Mouse (Mus musculus) neural tube, embryonic 13.5 days (tissue): Measurements from ENCODE around the gene Brd7. TPM values are rescaled to one million over a fixed set of nuclear protein-coding genes. Genes with fewer than 3 reads are reported as not detected.

Experiments used
- ATAC-seq: fragments of 200-750 bp; cut with Nextera tagmentation; 2 replicates; pipeline ENCODE4 v1.8.0; 2017; ENCODE audit warnings: low read depth, mild to moderate bottlenecking, moderate TSS enrichment, moderate library complexity
- H3K27ac ChIP-seq: fragments of 300-500 bp; sonication (generic); replicated peaks from 2 replicates; pipeline ENCODE4 v1.5.1; 2015; ENCODE audit warnings: moderate library complexity, mild to moderate bottlenecking, inconsistent platforms
- H3K27me3 ChIP-seq: fragments of 300-500 bp; sonication (generic); 2 replicates; pipeline ENCODE4 v1.6.1; 2015; ENCODE audit warnings: mild to moderate bottlenecking, inconsistent platforms
- H3K36me3 ChIP-seq: fragments of 300-500 bp; sonication (generic); 2 replicates; pipeline ENCODE4 v1.6.1; 2015; ENCODE audit warnings: mild to moderate bottlenecking, inconsistent platforms
- H3K4me1 ChIP-seq: fragments of 300-500 bp; sonication (generic); replicated peaks from 2 replicates; pipeline ENCODE4 v1.6.1; 2015; ENCODE audit warnings: inconsistent platforms
- H3K4me2 ChIP-seq: fragments of 300-500 bp; sonication (generic); 2 replicates; pipeline ENCODE4 v1.6.1; 2015; ENCODE audit warnings: inconsistent platforms, mild to moderate bottlenecking, moderate library complexity
- H3K4me3 ChIP-seq: fragments of 300-500 bp; sonication (generic); 2 replicates; pipeline ENCODE4 v1.5.1; 2015; ENCODE audit warnings: mild to moderate bottlenecking, inconsistent platforms
- H3K9ac ChIP-seq: fragments of 300-500 bp; sonication (generic); 2 replicates; pipeline ENCODE4 v1.6.1; 2015; ENCODE audit warnings: moderate library complexity, mild to moderate bottlenecking, inconsistent platforms
- H3K9me3 ChIP-seq: fragments of 300-500 bp; sonication (generic); 2 replicates; pipeline ENCODE4 v1.6.1; 2016; ENCODE audit warnings: inconsistent platforms
- WGBS: fragments of 180-500 bp; shearing (Covaris S2); methylation state at CpG from one replicate; pipeline ENCODE4 v1.1.7; 2015; 5-methylcytosine and 5-hydroxymethylcytosine counted together
- polyA plus RNA-seq: library from polyadenylated mRNA; unstranded; fragments of >200 nt; fragmentation: Nextera tagmentation; extraction: Ambion mirVana; gene quantifications from 2 replicates; pipeline ENCODE4 v1.2.1, GENCODE M21; 2015

Brd7 gene
- polyA plus RNA-seq, 1 experiment from 2014 or later, result 72.0 TPM

GRCm38 (mm10) chr8:88318151-88318550 lies 43.8 kb downstream of the Brd7 start:
- Histone ChIP-seq H3K9me3 (no peaks in the 10 kb centered on the region), H3K4me2 (no peak overlapping the region), H3K27ac (no peak overlapping the region), H3K27me3 (no peaks in the 10 kb centered on the region), H3K36me3 (no peaks in the 10 kb centered on the region), H3K4me3 (no peak overlapping the region), H3K9ac (no peak overlapping the region), H3K4me1 (peaks cover 19% of the 10 kb centered on the region)
- no peak for ATAC-seq
- WGBS, result 92% methylated on average over 8 of the region's 8 CpGs

- no peak overlapping the region for H3K4me3 ChIP-seq
- no peak overlapping the region for H3K27ac ChIP-seq
- peaks cover 19% of the 10 kb centered on the region for H3K4me1 ChIP-seq
- no peaks in the 10 kb centered on the region for H3K36me3 ChIP-seq
- H3K9me3 ChIP-seq, result no peaks in the 10 kb centered on the region
- H3K27me3 ChIP-seq, result no peaks in the 10 kb centered on the region
- H3K9ac ChIP-seq, result no peak overlapping the region
- no peak overlapping the region for H3K4me2 ChIP-seq
- WGBS, result 74% methylated on average over 5 of the region's 5 CpGs
- no peak for ATAC-seq
These were observed 44.7 kb downstream of the Brd7 start for GRCm38 (mm10) chr8:88317341-88317740.

DNA sequence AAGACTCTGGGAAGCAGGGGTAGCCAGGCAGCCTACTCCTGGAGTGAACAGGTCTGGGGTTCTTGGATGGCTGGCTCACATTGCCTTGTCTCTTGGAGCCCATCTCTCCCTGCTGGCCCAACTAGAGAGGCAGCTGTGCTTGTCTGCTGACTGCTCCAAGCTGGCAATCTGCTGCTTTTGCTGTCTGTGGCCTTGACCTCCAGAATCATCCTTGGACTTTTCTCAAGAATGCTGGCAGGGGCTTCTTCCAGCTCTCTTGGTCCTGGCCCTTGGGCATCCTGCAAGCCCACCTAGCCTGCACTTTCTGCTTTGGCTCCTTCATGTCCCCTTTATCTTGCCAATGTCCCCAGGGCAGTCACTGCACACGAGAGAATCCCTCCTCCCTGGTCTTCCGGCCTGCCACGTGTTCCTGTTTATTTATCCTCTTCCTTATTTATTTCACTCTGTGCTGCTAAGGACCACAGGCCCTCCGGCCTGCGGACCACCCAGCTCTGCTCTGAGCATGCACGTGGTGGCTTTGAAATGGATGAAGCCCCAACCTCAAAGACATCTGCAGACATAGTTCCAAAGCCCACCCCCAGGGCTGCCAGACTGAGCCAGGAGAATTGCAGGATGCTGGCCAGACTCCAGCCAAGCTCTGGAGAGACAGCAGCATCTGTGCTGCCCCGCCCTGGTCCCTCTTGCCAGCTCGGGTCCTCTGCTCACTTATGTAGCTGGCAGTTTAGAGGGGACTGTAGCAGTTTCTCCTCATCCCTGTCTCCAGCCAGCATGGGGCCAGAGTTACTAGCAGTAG lies 45.7 kb downstream of the Brd7 start:
- no peak overlapping the region for H3K9ac ChIP-seq
- peak overlapping the region; percentile 42; the same call in 1 of the 2 replicates for H3K27ac ChIP-seq
- H3K4me1 ChIP-seq, result peaks cover 19% of the 10 kb centered on the region
- ATAC-seq, result peak; percentile 74
- 53% methylated on average over 8 of the region's 8 CpGs for WGBS
- no peaks in the 10 kb centered on the region for H3K36me3 ChIP-seq
- no peak overlapping the region for H3K4me3 ChIP-seq
- H3K9me3 ChIP-seq, result no peaks in the 10 kb centered on the region
- no peak overlapping the region for H3K4me2 ChIP-seq
- no peaks in the 10 kb centered on the region for H3K27me3 ChIP-seq

DNA sequence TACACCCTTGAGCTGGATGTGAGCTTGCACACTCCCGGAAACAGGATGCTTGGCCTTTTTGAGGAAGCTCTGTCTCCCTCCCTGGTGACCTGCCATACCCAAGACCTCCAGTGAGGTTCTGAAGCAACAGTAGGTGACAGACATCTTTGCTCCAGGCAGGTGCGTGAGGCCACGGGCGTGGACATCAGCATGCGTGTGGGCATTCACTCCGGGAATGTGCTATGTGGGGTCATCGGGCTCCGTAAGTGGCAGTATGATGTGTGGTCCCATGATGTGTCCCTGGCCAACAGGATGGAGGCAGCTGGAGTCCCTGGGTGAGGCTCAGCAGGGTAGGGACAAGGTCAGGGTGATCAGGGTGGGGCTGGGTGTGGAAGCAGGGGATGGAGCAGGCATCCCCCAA lies 46.7 kb downstream of the Brd7 start:
- Histone ChIP-seq H3K9ac (no peak overlapping the region), H3K27me3 (no peaks in the 10 kb centered on the region), H3K9me3 (no peaks in the 10 kb centered on the region), H3K4me3 (no peak overlapping the region), H3K36me3 (no peaks in the 10 kb centered on the region), H3K27ac (no peak overlapping the region), H3K4me2 (no peak overlapping the region), H3K4me1 (peaks cover 19% of the 10 kb centered on the region)
- no peak for ATAC-seq
- WGBS, result 93% methylated on average over 8 of the region's 8 CpGs

GRCm38 (mm10) chr8:88313991-88314390 lies 48.0 kb downstream of the Brd7 start:
- Histone ChIP-seq H3K27ac (no peak overlapping the region), H3K27me3 (no peaks in the 10 kb centered on the region), H3K4me1 (peaks cover 19% of the 10 kb centered on the region), H3K9me3 (no peaks in the 10 kb centered on the region), H3K4me2 (no peak overlapping the region), H3K9ac (no peak overlapping the region), H3K36me3 (no peaks in the 10 kb centered on the region), H3K4me3 (no peak overlapping the region)
- WGBS, result 93% methylated on average over 12 of the region's 12 CpGs
- ATAC-seq, result no peak

DNA sequence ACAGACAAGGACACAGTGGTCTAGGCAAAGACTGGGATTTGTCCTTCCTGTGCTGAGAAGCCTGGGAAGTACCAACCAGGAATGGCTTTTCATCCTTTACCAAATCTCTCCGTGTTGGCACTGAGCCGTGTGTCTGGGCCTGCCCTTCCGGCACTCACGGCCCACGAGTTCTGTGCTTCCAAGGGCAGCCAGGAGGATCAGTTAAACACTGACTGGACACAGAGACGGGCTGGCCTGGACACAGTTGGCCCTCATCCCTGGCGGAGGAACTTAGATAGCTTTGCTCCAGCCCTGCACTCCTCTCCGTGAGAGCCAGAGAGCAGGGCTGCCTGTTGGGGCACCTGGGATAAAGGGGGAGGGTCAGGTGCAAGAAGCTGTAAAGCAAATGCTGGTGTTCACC lies 49.0 kb downstream of the Brd7 start:
- H3K4me3 ChIP-seq, result no peak overlapping the region
- H3K9ac ChIP-seq, result no peak overlapping the region
- H3K4me2 ChIP-seq, result no peak overlapping the region
- ATAC-seq, result no peak
- H3K4me1 ChIP-seq, result peaks cover 19% of the 10 kb centered on the region
- no peak overlapping the region for H3K27ac ChIP-seq
- no peaks in the 10 kb centered on the region for H3K9me3 ChIP-seq
- H3K36me3 ChIP-seq, result no peaks in the 10 kb centered on the region
- H3K27me3 ChIP-seq, result no peaks in the 10 kb centered on the region
- WGBS, result 78% methylated on average over 8 of the region's 8 CpGs

DNA sequence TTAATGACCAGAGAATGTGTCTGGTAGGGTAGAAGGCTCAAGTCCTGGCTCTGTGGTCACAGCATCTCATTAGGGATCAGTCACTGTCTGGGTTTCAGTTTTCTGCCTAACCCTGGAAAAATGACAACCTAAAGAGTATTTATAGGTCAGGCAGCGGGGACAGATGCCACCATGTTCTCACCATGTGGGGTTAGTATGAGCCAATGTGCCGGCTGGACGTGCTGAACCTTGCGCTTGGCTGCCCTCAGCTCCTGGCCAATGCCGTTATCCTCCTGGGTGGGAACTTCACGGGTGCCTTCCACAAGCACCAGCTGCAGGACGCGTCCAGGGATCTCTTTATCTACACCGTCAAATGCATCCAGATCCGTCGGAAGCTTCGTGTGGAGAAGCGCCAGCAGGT lies 51.7 kb downstream of the Brd7 start:
- no peaks in the 10 kb centered on the region for H3K27me3 ChIP-seq
- H3K36me3 ChIP-seq, result no peaks in the 10 kb centered on the region
- no peak overlapping the region for H3K27ac ChIP-seq
- no peak overlapping the region for H3K4me3 ChIP-seq
- H3K4me1 ChIP-seq, result no peaks in the 10 kb centered on the region
- no peak overlapping the region for H3K4me2 ChIP-seq
- ATAC-seq, result no peak
- H3K9me3 ChIP-seq, result no peaks in the 10 kb centered on the region
- no peak overlapping the region for H3K9ac ChIP-seq
- 92% methylated on average over 13 of the region's 13 CpGs for WGBS

GRCm38 (mm10) chr8:88309881-88310280 lies 52.1 kb downstream of the Brd7 start:
- Histone ChIP-seq H3K36me3 (no peaks in the 10 kb centered on the region), H3K27me3 (no peaks in the 10 kb centered on the region), H3K27ac (no peak overlapping the region), H3K4me1 (no peaks in the 10 kb centered on the region), H3K9ac (no peak overlapping the region), H3K4me2 (no peak overlapping the region), H3K9me3 (no peaks in the 10 kb centered on the region), H3K4me3 (no peak overlapping the region)
- no peak for ATAC-seq
- 91% methylated on average over 7 of the region's 7 CpGs for WGBS

- WGBS, result 81% methylated on average over 10 of the region's 10 CpGs
- Histone ChIP-seq H3K9ac (no peak overlapping the region), H3K4me2 (no peak overlapping the region), H3K27ac (no peak overlapping the region), H3K4me3 (no peak overlapping the region), H3K9me3 (no peaks in the 10 kb centered on the region), H3K36me3 (no peaks in the 10 kb centered on the region), H3K4me1 (no peaks in the 10 kb centered on the region), H3K27me3 (no peaks in the 10 kb centered on the region)
- no peak for ATAC-seq
These were observed 52.6 kb downstream of the Brd7 start for GRCm38 (mm10) chr8:88309274-88309873.

- H3K9ac ChIP-seq, result no peak overlapping the region
- H3K4me2 ChIP-seq, result no peak overlapping the region
- no peaks in the 10 kb centered on the region for H3K9me3 ChIP-seq
- no peak overlapping the region for H3K27ac ChIP-seq
- no peak for ATAC-seq
- 86% methylated on average over 4 of the region's 4 CpGs for WGBS
- no peak overlapping the region for H3K4me3 ChIP-seq
- H3K36me3 ChIP-seq, result no peaks in the 10 kb centered on the region
- H3K27me3 ChIP-seq, result no peaks in the 10 kb centered on the region
- H3K4me1 ChIP-seq, result no peaks in the 10 kb centered on the region
These were observed 54.3 kb downstream of the Brd7 start for GRCm38 (mm10) chr8:88307736-88308135.

- Histone ChIP-seq H3K4me3 (no peak overlapping the region), H3K4me2 (no peak overlapping the region), H3K4me1 (peaks cover 8% of the 10 kb centered on the region; the same call in 1 of the 2 replicates), H3K9me3 (no peaks in the 10 kb centered on the region), H3K27me3 (no peaks in the 10 kb centered on the region), H3K36me3 (no peaks in the 10 kb centered on the region), H3K9ac (no peak overlapping the region), H3K27ac (no peak overlapping the region)
- WGBS, result 69% methylated on average over 14 of the region's 14 CpGs
- ATAC-seq, result no peak
These were observed 55.5 kb downstream of the Brd7 start for GRCm38 (mm10) chr8:88306511-88306910.

DNA sequence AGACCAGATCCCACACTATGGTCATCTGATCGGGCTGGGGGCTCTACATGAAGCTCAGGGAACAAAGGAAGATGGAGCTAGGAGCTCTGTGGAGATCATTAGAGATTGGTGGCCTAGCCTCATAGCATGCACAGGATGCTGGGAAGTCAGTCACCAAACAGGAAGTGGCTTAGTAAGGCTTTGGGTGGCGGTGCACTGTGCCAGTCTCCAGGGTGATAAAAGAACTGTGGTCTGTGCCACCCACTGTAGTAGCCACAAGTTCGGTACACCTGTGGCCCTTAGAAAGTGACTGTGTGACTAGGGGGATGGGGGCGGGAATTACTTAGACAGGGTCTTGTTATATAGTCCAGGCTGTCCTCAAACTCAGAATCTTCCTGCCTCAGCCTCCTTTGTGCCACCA lies 56.2 kb downstream of the Brd7 start:
- WGBS, result 91% methylated on average over 4 of the region's 4 CpGs
- Histone ChIP-seq H3K4me3 (no peak overlapping the region), H3K9ac (no peak overlapping the region)

More for the DNA sequence above, 56.2 kb downstream of the Brd7 start:
- Histone ChIP-seq H3K4me1 (peaks cover 12% of the 10 kb centered on the region; the same call in 1 of the 2 replicates), H3K4me2 (no peak overlapping the region), H3K9me3 (no peaks in the 10 kb centered on the region), H3K27me3 (no peaks in the 10 kb centered on the region), H3K36me3 (no peaks in the 10 kb centered on the region), H3K27ac (no peak overlapping the region)
- no peak for ATAC-seq
